Mouse (Mus musculus) ovary, adult 18-20 months (tissue): ENCODE data around the gene Olfr198.
"Not testable (repeated sequence)": the region's sequence is repeated elsewhere in the genome, so short reads cannot be mapped to it uniquely, and the experiment has no call there.

Experiments
- DNase-seq: peaks from one replicate; pipeline ENCODE4 v3.0.0; 2022; ENCODE audit warnings: low spot score, mixed read lengths

Gene Olfr198

GRCm38 (mm10) chr16:59203433-59203832, at the start of gene Olfr198:
Gene Olfr198 (minus strand): TSS chr16:59203533.
- DNase-seq: not testable (repeated sequence)

- no peak for DNase-seq
Measured at GRCm38 (mm10) chr16:59249684-59250083, 46.4 kb upstream of the Olfr198 start.

- not testable (repeated sequence) for DNase-seq
Measured at GRCm38 (mm10) chr16:59219667-59220066, 16.3 kb upstream of the Olfr198 start, which contains the start of gene Olfr199. Gene Olfr199 (minus strand): TSS chr16:59219767.

- not testable (repeated sequence) for DNase-seq
Measured at GRCm38 (mm10) chr16:59217861-59218260, 14.5 kb upstream of the Olfr198 start.

GRCm38 (mm10) chr16:59170354-59170753, 33.0 kb downstream of the Olfr198 start, which contains the start of gene Olfr196:
Gene Olfr196 (minus strand): TSS chr16:59170454.
- no peak for DNase-seq

- DNase-seq: no peak
Measured at GRCm38 (mm10) chr16:59151996-59152395, 51.3 kb downstream of the Olfr198 start.
